Mouse (Mus musculus): ENCODE results near the gene Adamts12. TPM values are rescaled to one million over a fixed set of nuclear protein-coding genes. Genes with fewer than 3 reads are reported as not detected.

Adamts12 gene
- polyA plus RNA-seq, 2 experiments: 8.7 to 10.6 TPM

- H3K9me3 ChIP-seq (ENCODE audit: control insufficient read depth, low read length): no peaks in the 10 kb centered on the region
- no peak for TF ChIP-seq POLR2A (IDR thresholded peaks at IDR 0.05; ENCODE audit: borderline replicate concordance, extremely low read depth, insufficient read depth, insufficient read length)
- 62% methylated on average over 3 of the region's 3 CpGs for WGBS
- no peak overlapping the region for H3K27ac ChIP-seq (replicated peaks; ENCODE audit: low read depth, low read length)
- peaks cover 22% of the 10 kb centered on the region for H3K4me1 ChIP-seq (ENCODE audit: control insufficient read depth, insufficient read depth, low read length)
- no peak overlapping the region for H3K4me3 ChIP-seq (replicated peaks; ENCODE audit: low read length)
- DNase-seq (ENCODE audit: low spot score): no peak
- no peak for ATAC-seq (ENCODE audit: low FRiP score, low read depth)
- H3K4me2 ChIP-seq (replicated peaks; ENCODE audit: low read depth, low read length, severe bottlenecking): no peak overlapping the region
- H3K27me3 ChIP-seq (ENCODE audit: control insufficient read depth, insufficient read depth, low read length): no peaks in the 10 kb centered on the region
- no peaks in the 10 kb centered on the region for H3K36me3 ChIP-seq (ENCODE audit: control insufficient read depth, insufficient read depth, low read length)
- H3K9ac ChIP-seq (ENCODE audit: low read depth, low read length, severe bottlenecking): no peak overlapping the region
Measured at GRCm38 (mm10) chr15:11095566-11095965, 31.0 kb downstream of the Adamts12 start.

- Histone ChIP-seq H3K9me3 (ENCODE audit: control insufficient read depth, low read length) (no peaks in the 10 kb centered on the region), H3K27ac (replicated peaks; ENCODE audit: low read depth, low read length) (peak overlapping the region; percentile 75), H3K4me3 (replicated peaks; ENCODE audit: low read length) (no peak overlapping the region), H3K27me3 (ENCODE audit: control insufficient read depth, insufficient read depth, low read length) (no peaks in the 10 kb centered on the region), H3K4me2 (replicated peaks; ENCODE audit: low read depth, low read length, severe bottlenecking) (0 out of 2 replicates have a peak overlapping the region, but pooled peaks have one; percentile 14), H3K9ac (ENCODE audit: low read depth, low read length, severe bottlenecking) (no peak overlapping the region), H3K36me3 (ENCODE audit: control insufficient read depth, insufficient read depth, low read length) (no peaks in the 10 kb centered on the region), H3K4me1 (ENCODE audit: control insufficient read depth, insufficient read depth, low read length) (peaks cover 24% of the 10 kb centered on the region)
- WGBS: 46% methylated on average over 4 of the region's 4 CpGs
- ATAC-seq (ENCODE audit: low FRiP score, low read depth): peak; percentile 87
- no peak for TF ChIP-seq POLR2A (IDR thresholded peaks at IDR 0.05; ENCODE audit: borderline replicate concordance, extremely low read depth, insufficient read depth, insufficient read length)
- DNase-seq (ENCODE audit: low spot score): peak; percentile 66
Measured at GRCm38 (mm10) chr15:11097967-11098702, 33.5 kb downstream of the Adamts12 start.

DNA sequence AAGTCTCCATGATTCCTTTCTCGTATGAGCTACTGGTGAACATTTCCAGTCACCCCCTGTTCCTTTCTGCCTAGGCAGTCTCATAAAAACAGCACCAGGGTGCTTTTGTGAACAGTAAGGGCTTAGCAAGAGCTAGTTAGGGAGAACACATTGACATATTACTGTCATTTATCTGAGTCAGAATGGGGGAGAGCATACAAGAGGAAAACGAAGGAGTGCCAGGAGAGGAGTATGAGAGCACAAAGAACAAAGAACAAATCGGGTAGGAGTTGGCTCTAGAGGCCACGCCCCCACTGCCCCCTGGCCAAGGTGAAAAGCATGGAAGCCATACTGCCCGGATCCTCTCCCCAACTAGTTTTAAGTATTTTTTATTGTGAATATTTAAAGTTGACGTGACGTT, 34.4 kb downstream of the Adamts12 start:
- ATAC-seq (ENCODE audit: low FRiP score, low read depth) (no peak), DNase-seq (ENCODE audit: low spot score) (no peak)
- 0 out of 2 replicates have a peak overlapping the region, but pooled peaks have one; percentile 14 for H3K4me2 ChIP-seq (replicated peaks; ENCODE audit: low read depth, low read length, severe bottlenecking)
- peak overlapping the region; percentile 75 for H3K27ac ChIP-seq (replicated peaks; ENCODE audit: low read depth, low read length)
- 57% methylated on average over 7 of the region's 7 CpGs for WGBS
- peaks cover 24% of the 10 kb centered on the region for H3K4me1 ChIP-seq (ENCODE audit: control insufficient read depth, insufficient read depth, low read length)
- no peaks in the 10 kb centered on the region for H3K36me3 ChIP-seq (ENCODE audit: control insufficient read depth, insufficient read depth, low read length)
- 0 out of 2 replicates have a peak overlapping the region, but pooled peaks have one; percentile 8 for H3K9ac ChIP-seq (ENCODE audit: low read depth, low read length, severe bottlenecking)
- no peak for TF ChIP-seq POLR2A (IDR thresholded peaks at IDR 0.05; ENCODE audit: borderline replicate concordance, extremely low read depth, insufficient read depth, insufficient read length)
- no peak overlapping the region for H3K4me3 ChIP-seq (replicated peaks; ENCODE audit: low read length)
- no peaks in the 10 kb centered on the region for H3K9me3 ChIP-seq (ENCODE audit: control insufficient read depth, low read length)
- no peaks in the 10 kb centered on the region for H3K27me3 ChIP-seq (ENCODE audit: control insufficient read depth, insufficient read depth, low read length)

DNA sequence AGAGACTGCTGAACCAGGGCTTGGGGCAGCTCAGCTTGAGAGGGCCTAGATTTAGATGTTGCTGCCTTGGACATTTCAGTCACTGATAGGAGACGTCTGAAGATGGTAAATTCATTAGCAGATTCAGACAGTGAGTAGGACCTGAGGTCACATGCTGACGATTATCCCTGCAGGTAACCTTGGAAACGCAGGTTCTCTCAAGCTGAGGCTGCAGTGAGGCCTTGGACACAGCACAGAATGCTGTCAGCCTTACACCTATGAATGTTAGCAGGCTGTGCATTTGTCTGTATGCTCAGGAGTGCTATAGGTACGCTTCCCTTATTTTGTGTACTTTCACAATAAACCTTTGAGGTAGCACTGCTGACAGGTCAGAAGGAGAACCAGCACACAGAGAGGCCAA, 36.3 kb downstream of the Adamts12 start:
- DNase-seq (ENCODE audit: low spot score) (no peak), ATAC-seq (ENCODE audit: low FRiP score, low read depth) (no peak)
- TF ChIP-seq POLR2A (IDR thresholded peaks at IDR 0.05; ENCODE audit: borderline replicate concordance, extremely low read depth, insufficient read depth, insufficient read length): no peak
- Histone ChIP-seq H3K36me3 (ENCODE audit: control insufficient read depth, insufficient read depth, low read length) (no peaks in the 10 kb centered on the region), H3K4me3 (replicated peaks; ENCODE audit: low read length) (no peak overlapping the region), H3K4me2 (replicated peaks; ENCODE audit: low read depth, low read length, severe bottlenecking) (no peak overlapping the region), H3K27me3 (ENCODE audit: control insufficient read depth, insufficient read depth, low read length) (no peaks in the 10 kb centered on the region), H3K9ac (ENCODE audit: low read depth, low read length, severe bottlenecking) (no peak overlapping the region), H3K9me3 (ENCODE audit: control insufficient read depth, low read length) (no peaks in the 10 kb centered on the region), H3K27ac (replicated peaks; ENCODE audit: low read depth, low read length) (no peak overlapping the region), H3K4me1 (ENCODE audit: control insufficient read depth, insufficient read depth, low read length) (peaks cover 24% of the 10 kb centered on the region)
- 75% methylated on average over 4 of the region's 4 CpGs for WGBS

GRCm38 (mm10) chr15:11105101-11105500, 40.5 kb downstream of the Adamts12 start:
- Histone ChIP-seq H3K27me3 (ENCODE audit: control insufficient read depth, insufficient read depth, low read length) (no peaks in the 10 kb centered on the region), H3K4me2 (replicated peaks; ENCODE audit: low read depth, low read length, severe bottlenecking) (no peak overlapping the region), H3K4me1 (ENCODE audit: control insufficient read depth, insufficient read depth, low read length) (0 out of 2 replicates have a peak, but pooled peaks cover 3% of the 10 kb centered on the region), H3K9me3 (ENCODE audit: control insufficient read depth, low read length) (no peaks in the 10 kb centered on the region), H3K36me3 (ENCODE audit: control insufficient read depth, insufficient read depth, low read length) (no peaks in the 10 kb centered on the region), H3K27ac (replicated peaks; ENCODE audit: low read depth, low read length) (no peak overlapping the region), H3K9ac (ENCODE audit: low read depth, low read length, severe bottlenecking) (no peak overlapping the region), H3K4me3 (replicated peaks; ENCODE audit: low read length) (no peak overlapping the region)
- TF ChIP-seq POLR2A (IDR thresholded peaks at IDR 0.05; ENCODE audit: borderline replicate concordance, extremely low read depth, insufficient read depth, insufficient read length): no peak
- DNase-seq (ENCODE audit: low spot score): no peak
- no peak; the same call in 1 of the 2 replicates for ATAC-seq (ENCODE audit: low FRiP score, low read depth)
- WGBS: 72% methylated on average over 2 of the region's 2 CpGs

Measured in limb, embryonic 14.5 days (tissue).